Mouse (Mus musculus): ENCODE measurements around the gene Wipf1.

The Wipf1 gene

DNA sequence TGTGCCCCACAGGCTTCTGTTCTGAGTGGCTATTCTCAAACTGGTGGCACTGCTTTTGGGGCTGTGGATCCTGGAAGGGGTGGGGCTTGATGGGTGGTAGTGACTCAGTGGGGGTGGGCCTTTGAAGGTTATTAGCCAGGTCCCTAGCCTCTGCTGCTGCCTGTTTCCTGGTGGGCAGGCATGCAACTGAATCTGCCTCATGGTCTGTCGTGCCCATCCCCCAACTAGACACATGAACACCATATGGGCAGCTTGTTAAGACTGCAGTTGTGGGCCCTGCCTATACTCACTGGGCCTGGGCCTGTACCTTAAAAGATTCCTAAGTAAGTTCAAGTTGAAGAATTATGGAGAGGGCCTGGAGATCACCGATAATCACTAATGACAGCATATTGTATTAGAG, 16.0 kb upstream of the Wipf1 start:
- DNase-seq (ENCODE audit: low spot score in 2 of 2), result no peak

DNA sequence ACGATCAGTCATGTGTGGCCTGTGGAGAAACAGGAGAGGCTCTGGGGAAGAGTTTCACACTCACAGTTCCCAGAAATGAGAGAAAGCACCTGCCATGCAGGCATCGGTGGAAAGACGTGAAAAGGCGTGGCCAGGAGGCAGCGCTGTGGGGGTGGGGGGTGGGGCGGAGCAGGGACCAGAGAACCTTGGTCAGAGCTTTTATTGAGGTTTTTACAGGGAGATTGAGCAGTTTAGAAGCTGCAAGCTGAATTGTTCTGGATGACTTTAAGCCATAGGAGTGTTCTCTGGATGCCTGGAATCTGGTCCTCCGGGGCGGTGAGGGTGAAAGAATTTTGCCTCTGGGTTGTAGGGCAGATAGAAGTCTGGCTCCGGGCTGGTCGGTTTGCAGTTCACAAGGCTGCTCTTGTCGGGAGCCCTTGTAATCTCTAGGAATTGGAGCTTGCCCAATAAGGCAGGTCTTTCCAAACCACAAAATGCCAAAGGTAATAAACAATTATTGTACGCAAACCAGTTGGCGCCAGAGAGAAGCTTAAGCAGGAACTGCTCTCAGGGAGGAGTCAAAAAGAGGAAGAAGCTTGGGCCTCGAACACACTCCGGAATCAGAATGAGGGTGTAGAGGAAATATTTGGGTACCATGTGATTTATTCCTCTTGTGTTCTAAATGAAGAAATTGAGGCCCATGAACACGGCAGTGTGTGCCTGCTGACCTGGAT, 11.1 kb upstream of the Wipf1 start:
- DNase-seq (ENCODE audit: low spot score in 2 of 2), result no peak

DNA sequence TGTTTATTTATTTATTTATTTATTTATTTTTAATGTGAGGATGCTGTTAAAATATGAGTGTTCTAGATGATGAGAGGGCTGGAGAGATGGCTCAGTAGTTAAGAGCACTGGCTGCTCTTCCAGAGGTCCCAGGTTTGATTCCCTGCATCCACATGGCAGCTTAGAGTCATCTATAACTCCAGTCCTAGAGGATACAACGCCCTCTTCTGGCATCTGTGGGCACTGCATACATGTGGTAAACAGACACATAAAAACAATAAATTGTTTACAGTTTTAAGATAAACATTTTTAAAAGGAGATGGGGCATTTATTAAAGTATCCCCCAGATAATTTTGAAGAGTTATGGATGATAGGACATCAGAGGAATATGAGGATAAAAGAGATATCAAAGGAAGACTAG, 10.2 kb upstream of the Wipf1 start:
- DNase-seq (ENCODE audit: low spot score in 2 of 2), result no peak

DNA sequence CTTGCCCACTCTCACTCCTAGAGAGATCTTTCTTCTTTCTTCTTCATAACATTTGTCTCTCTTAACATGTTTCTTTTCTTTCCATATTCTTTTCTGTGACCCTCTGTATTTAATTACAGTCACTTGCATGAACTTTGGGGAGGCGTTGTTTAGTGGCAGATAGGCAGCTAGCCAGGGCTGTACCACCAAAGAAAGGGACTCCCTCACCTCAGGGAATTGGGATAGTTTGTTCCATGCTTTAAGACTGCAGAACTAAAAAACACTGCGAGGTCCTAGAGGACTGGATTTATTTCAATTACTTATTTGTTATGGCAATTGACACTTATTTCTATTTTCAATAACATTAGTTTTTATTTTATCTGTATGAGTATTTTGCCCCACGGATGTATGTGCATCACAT, 9.6 kb upstream of the Wipf1 start:
- no peak for DNase-seq (ENCODE audit: low spot score in 2 of 2)

DNA sequence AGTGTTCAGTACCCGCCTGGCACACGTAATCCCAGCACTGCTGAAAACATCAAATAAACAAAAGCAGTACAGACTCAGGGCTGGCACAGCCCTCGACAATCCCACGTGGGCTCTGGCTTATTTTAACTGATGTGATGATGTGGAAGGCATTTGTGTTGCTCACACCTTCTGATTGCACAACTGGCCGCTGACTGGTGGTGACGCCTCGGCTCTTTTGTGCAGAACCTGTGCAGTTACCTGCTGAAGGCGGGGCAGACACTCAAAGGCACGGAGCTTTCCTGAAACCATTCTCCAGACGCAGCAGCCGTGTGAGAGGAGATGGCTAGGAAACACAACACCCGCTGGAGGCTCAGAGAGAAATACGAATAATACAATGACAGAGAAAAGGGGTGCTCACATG, 9.1 kb upstream of the Wipf1 start:
- no peak for DNase-seq (ENCODE audit: low spot score in 2 of 2)

DNA sequence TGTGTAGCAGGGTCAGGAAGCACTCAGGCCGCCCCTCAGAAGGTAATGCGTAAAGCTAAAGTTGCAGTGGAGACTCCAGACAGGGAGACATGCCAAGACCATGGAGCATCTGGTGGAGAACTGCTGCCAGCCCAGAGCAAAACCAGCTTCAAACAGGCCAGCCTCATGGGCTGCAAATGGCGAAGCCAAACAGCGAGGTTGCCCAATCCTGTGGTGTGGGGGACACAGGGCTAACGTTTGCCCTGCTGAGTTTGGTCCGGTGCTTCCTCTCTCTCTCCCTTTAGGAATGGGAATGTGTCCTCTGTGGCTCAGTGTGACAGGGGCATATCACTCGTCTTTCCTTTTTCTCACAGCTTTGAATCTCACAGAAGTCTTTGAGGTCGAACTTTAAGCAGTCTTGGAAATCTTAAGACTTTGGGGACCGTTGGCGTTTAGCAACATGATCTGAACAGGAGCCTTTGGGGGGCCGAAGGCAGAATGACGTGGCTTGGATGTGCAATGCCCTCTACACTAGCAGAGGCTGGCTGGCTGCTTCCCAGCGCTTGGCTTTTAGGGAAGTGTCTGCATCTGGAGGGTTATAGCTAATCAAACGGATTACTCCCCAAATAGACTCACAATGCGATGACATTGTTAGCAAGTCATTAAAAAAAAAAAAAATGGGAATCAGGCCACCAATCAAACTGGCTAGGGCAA, 6.7 kb upstream of the Wipf1 start:
- DNase-seq (ENCODE audit: low spot score in 2 of 2), result no peak

DNA sequence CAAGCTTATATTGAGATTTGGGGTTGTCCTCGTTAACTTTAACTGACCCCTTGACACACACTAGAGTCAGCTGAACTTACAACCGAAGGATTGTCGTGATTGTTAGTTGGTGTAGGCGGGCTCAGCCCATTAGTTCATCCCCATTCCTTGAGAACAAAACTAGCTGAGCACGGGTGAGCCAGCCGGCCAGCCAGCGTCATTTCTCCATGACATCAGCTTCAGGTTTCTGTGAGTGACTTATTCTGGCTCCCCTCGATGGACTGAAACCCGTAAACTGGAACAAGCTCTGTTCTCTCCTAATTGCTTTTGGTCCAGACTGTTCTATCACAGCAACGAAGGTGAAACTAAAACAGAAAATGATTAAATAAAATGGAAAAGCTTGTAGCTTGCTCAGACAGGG, 5.2 kb upstream of the Wipf1 start:
- no peak for DNase-seq (ENCODE audit: low spot score in 2 of 2)

DNA sequence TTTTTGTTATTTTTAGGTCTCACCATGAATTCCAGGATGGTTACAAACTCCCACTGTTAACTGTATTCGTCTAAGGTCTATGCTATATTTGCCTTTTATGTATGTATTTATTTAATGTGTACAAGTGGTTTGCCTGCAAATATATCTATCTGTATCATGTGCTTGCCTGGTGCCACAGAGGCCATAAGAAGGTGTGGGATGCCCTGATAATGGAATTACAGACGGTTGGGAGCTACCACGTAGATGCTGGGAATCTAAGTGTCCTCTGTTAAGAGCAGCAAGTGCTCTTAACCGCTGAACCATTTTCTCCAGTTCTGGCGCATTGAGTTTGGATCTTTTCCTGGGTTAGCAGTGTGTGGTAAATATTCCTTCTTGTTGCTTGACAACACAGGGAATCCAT, 953 bp upstream of the Wipf1 start:
- no peak for DNase-seq (ENCODE audit: low spot score in 2 of 2)

DNA sequence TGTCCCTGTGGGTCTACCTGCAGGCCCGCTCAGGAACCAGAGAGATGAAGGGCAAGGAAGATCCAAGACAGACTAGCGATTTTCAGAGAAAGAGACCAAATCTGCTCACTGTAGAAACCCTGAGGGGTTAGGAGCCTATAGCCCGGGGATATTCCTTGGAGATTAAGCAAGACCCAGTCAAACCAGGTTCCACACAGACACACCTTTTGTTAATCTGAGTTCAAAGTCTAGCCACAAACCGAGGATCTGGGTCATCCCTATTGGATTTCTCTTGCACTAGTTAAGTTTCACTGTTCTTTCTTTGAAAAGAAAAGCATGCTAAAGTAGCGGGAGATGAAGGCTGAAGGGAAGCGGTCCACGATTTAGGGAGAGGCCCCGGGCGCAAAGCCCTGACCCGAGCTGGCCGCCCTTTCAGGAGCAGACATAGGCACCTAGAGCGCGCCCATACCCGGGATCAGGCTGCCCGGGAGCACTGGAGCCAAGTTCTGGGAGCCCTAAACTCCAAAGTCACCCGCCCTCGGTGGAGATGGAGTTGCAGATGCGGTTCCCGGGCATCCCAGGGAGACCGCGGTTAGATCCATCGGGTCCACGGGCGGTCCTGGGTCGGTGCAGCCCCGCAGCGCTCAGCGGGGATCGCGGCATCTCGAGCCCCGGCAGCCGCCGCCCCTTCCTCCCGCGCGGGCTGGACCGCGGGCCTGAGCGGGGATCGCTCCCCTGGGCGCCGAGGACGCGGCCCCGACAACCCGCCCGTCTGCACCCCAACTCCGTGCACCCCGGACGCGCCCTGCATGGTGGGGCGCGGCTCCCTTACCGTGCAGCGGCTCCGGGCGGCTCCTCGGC, 798 bp downstream of the Wipf1 start:
- peak in 1 of 2 experiments; percentile 19 for DNase-seq (ENCODE audit: low spot score in 2 of 2)

DNA sequence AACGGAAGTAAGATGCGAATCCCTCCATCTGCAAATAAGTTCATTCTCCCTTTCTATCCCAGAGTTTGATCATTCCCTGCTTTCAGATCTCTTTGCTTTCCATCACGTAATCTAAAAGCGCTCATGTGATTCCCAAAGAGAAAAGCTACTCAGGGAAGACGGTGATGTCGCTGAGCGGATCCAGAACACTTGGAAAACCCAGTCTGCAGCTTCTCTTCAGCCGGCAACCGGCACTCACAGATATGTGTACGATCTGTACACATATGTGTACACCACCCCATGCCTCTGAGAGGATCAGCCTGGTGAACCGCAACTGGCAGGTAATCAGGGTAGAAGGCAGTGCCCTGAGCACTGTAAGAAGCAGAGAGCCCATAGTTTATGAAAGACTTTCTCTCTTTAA, 1.6 kb downstream of the Wipf1 start:
- no peak for DNase-seq (ENCODE audit: low spot score in 2 of 2)

DNA sequence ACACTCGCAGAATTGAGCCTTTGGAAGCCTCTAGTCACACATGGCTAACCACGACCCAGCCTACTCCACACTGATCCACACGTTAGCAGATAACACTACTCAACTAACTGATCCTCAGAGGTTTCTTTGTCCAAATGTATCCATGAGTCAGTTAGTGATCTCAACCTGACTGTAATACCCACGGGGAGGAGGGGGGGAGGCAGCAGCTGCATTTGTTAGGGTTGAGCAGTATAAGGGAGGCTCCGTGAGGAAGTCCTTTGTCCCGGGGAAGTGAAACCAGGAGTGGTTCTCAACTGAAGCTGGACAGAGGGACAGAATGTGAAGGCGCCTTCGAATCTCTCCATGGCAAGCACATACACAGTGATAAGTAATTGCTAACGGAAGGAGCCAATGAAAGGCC, 2.8 kb downstream of the Wipf1 start:
- DNase-seq (ENCODE audit: low spot score in 2 of 2), result no peak

DNA sequence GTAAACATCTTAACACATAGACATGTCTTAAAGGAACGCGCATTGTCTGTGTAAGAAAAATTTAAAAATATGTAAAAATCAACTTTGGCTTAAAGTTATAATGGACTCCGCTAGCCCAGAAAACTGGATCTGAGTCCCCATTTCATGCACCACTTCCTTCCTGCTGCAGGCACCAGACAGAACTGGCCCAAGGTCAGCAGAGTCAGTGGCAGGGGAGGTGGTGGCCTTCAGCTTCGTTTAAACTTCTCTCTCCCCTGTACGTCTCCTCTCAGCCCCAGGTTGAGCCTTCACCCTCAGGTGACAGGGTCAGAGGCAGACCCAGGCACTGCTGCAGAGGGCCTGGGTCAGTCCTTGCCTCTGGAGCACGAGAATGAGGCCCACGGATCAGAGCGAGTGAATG, 6.6 kb downstream of the Wipf1 start:
- DNase-seq (ENCODE audit: low spot score in 2 of 2), result no peak

DNA sequence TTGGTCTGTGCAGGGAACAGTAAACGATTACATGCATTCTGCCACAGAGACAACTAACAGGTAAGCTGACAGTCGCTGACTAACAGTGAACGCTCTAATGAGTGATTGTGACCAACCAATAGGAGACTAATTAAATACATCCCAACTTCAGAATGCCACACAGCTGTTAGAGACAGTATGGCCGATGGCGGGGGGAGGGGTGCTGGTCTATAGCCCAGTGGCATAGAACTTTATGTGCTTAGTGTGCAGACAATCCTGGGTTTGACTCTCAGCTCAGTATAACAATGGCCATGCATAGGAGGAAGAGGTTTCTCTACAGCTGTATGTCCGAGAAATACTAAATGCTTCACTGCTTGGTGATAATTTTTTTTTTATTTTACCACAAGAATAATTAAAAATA, 7.2 kb downstream of the Wipf1 start:
- DNase-seq (ENCODE audit: low spot score in 2 of 2), result no peak

DNA sequence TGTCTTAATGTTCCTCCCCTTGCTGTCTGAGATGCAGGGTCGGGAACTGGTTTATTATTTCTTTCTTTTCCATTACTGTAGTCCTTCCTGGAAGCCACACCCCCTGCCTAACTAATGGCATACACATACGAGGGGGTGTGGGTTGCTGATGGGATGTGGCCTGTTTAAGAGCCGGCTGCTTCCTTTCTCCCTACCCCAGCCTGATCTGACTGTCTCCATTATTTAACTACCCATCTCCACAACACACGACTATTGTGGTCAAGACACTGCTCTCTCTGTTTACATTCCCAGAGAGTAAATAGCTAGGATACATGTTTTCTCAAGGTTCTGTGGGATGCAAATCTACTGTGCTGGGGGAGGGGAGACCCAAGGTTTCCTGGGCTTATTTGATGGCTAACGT, 7.8 kb downstream of the Wipf1 start:
- DNase-seq (ENCODE audit: low spot score in 2 of 2), result no peak

DNA sequence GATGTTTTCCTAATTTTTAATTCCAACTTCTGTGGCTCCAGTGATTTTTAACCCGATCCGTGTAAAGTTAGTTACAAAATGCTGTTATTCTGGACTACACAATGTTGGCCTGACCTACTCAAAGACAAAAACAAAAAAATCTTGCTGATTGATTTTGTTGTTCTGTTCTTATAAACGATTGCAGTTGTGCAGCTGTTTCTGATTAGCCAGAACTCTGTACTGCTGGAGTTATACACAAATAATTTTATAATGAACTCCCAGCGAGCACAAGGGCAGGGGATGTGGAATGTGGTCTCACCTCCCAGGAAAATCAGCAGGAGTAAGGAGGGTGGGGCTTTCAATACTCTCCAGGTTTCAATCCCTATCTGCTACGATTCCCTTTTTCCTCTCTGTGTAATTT, 10.6 kb downstream of the Wipf1 start:
- DNase-seq (ENCODE audit: low spot score in 2 of 2), result no peak

DNA sequence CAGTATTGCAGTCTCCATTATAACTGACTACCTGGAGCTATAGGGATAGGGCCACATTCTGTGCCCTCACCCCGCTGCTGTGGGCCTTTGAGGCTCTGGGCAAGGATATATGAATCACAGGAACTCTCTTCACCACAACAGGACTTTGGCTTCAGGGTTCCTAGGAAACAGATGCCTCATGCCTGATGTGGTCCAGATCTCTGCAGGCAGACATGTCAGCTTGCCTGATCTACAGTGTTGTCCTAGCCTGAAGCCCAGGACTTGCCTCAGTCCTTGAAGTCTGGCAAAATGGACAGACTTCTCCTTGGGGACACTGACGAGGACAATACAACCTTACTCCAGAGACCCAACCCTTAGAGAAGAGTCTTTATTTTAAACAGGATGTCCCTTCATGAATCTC, 11.2 kb downstream of the Wipf1 start:
- no peak for DNase-seq (ENCODE audit: low spot score in 2 of 2)

DNA sequence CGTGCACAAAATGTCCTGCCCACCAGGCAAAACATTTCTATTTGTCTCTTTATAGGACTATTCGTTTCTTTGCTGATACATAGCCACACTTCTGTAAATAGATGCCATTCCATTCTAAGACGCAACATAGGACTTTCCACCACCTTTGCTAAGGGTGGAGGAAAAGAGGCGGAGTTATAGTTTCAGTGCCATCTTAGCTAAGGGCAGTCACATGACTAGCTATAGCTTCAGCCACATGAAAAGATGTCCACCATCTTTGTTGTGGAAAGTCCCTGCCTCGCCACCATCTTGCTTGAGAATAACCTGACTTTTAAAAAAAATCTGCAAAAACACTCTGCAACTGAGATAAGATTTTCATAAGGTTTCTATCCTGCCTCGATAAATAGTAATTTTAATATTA, 15.4 kb downstream of the Wipf1 start:
- DNase-seq (ENCODE audit: low spot score in 2 of 2), result no peak

DNA sequence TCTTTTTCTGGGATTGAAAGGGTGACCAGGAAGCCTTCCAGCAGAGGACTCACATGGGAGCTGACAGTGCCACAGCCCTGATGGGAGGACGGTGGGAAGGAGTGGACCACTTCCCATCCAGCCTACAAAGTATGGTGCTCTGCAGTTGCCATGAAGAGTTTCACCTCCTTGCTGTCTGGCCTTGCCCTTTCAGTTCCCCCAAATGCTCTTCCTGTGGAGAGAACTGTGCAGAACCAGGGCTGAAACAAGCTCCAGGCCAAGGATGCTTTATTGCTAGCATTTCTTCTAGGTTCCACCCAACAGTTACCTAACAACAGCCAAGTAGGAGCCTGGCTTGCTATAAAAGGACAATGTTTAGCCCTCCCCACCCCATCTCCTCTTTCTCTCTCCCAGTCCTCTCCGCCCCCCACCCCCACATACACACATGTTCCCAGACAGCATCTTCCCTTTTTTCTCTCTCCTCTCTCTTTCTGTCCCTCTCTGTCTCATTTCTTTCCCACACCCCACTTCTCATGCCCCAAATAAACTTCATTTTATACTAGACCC, 16.3 kb downstream of the Wipf1 start:
- no peak for DNase-seq (ENCODE audit: low spot score in 2 of 2)

DNA sequence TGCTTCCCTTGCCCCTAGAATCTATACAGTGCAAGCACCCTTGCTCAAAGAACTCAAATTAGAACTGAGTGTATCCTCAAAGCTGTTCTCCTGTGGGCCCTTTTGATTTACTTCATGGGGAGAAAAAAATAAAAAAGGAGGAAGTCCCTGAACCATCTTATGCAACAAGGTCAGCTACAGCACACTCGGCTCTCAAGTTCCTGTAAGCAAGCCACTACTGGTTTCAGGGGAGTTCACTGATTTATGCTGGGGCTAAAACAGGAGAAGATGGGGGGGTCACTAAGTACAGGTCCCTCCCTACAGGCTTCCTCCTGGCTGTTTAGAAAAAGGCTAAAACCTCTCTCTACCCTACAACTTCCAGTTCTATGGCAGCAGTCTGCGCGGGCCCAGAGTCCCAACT, 17.5 kb downstream of the Wipf1 start:
- no peak for DNase-seq (ENCODE audit: low spot score in 2 of 2)

DNA sequence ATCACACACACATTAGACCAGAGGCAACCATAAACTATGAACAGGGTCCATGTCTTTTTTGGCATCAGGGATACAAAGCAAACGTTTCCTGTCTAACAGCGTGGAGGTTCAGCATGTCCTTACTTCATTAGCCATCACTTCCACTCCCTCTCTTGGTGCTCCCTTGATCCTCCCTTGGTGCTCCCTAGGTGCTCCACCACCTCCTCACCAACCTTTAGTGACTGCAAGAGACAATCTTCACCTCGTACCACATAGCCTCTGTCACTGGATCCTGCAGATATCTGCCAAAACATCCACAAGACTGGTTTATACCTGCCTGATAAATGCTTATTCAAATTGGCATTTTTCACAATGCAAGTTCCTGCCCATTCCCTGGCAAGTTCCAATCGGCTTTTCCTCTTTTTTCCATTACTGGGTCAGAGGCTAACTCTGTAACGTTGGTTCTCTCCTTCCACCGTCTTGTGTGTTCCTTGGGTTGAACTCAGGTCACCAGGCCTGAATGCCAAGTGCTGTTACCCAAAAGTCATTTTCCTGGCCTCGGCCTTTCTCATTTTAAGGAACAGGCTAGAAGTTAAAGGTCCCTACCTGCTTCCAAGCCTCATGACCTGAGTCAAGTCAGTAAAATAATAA, 18.7 kb downstream of the Wipf1 start:
- no peak for DNase-seq (ENCODE audit: low spot score in 2 of 2)

DNA sequence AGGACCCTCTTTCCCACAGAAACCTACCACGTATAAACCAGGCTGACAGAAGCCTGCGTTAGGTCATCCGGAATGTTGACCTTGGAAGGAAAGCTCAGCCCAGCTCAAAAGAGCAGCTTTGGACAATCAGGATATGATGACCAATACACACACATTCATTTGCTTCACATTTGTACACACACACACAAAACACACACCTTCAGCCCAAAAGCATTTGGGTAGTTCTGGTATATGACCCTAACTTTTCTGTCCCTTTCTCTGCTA, 19.6 kb downstream of the Wipf1 start:
- no peak for DNase-seq (ENCODE audit: low spot score in 2 of 2)

DNA sequence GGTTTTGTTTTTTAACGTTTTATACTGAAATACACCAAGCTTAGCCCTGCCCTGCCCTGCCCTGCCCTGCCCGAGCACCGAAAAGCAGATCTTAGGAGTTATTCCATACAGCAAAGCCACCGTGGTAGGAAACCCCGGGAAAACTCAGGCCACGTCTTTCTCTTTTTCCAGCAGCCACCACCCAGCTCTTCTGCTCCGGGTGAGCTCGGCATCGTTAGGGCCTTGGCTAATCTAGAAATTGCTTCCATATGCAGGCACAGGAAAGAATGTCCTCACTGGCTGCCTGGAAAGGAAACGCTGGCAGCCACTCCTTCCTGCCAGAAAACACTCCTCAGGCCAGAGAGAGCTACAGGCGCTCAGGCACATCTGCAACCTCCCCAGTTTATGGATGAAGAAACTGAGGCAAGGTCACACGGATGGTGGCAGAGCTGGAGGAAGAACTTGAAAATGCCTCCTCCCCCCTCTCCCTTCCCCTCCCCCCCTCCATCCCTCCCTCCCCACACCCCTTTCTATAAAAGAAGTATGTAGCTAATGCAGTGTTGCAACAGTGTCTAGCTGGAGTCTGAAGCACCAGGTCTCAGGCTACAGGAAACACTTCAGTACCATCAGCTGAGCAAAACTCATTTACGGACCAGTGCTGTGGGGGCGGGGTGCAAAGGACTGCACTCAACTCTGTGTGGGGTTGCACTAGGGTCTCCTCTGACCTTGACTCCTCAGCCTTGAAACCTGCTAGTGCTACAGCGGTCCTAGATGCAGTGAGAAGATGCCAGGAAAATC, 20.1 kb downstream of the Wipf1 start:
- DNase-seq (ENCODE audit: low spot score in 2 of 2), result no peak
